Mouse (Mus musculus): ENCODE measurements around the gene Dmd. TPM values are rescaled to one million over a fixed set of nuclear protein-coding genes. Genes with fewer than 3 reads are reported as not detected.

Dmd gene
- polyA plus RNA-seq, 1 experiment from 2014 or later = 36.4 TPM

DNA sequence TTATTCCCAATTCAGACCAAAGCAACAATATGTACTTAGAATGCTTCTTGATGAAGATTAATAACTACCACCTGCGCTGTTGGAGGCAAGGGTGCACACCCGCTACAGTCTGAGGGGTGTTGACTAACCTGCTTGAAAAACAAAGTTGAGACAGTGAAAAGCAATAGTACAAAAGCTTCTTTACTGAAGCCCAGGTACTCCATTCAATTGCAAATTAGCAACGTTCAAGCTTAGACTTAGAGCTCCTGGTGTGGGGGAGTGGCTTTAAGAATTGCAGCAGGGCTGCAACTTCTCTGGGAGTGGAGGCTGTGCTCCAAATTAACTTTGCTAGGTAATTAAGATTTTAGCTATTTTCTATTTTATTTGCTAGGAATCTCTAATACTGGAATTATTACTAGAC, 1495.3 kb downstream of the Dmd start:
- H3K27me3 ChIP-seq (ENCODE audit: control insufficient read depth, insufficient read depth, low read length) = no peaks in the 10 kb centered on the region
- H3K9ac ChIP-seq (replicated peaks; ENCODE audit: low read depth, low read length) = no peak overlapping the region
- ATAC-seq (ENCODE audit: insufficient number of reproducible peaks, insufficient read depth, low FRiP score, low read depth) = no peak
- no peak overlapping the region for H3K4me3 ChIP-seq (ENCODE audit: low read depth, low read length)
- H3K4me1 ChIP-seq (ENCODE audit: control insufficient read depth, insufficient read depth, low read length) = no peaks in the 10 kb centered on the region
- no peaks in the 10 kb centered on the region for H3K9me3 ChIP-seq (ENCODE audit: control insufficient read depth, low read depth, low read length)
- no peaks in the 10 kb centered on the region for H3K36me3 ChIP-seq (ENCODE audit: control insufficient read depth, insufficient read depth, low read length)
- H3K4me2 ChIP-seq (replicated peaks; ENCODE audit: low read depth, low read length) = no peak overlapping the region
- 62% methylated on average over 3 of the region's 3 CpGs for WGBS
- no peak overlapping the region for H3K27ac ChIP-seq (ENCODE audit: low read length)

DNA sequence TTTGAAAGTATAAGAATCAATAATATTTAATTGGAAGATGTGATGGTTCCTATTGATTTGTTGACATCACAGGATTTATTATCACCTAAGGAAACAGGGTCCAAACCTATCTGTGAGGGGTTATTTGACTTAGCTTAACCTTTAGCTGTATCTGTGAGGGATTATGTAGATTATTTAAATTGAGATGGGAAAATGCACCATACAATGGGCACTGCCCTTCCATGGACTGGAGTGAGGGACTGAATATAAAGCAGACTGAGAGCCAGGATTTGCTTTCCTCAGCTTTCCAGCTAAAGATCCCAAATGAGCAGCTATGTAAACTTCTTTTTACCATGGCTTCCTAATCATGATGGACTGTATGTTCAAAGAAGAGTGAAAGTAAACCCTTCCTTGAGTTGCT, 1496.0 kb downstream of the Dmd start:
- no peak overlapping the region for H3K4me3 ChIP-seq (ENCODE audit: low read depth, low read length)
- H3K4me2 ChIP-seq (replicated peaks; ENCODE audit: low read depth, low read length) = no peak overlapping the region
- no peaks in the 10 kb centered on the region for H3K9me3 ChIP-seq (ENCODE audit: control insufficient read depth, low read depth, low read length)
- H3K27me3 ChIP-seq (ENCODE audit: control insufficient read depth, insufficient read depth, low read length) = no peaks in the 10 kb centered on the region
- no peaks in the 10 kb centered on the region for H3K36me3 ChIP-seq (ENCODE audit: control insufficient read depth, insufficient read depth, low read length)
- no peak overlapping the region for H3K27ac ChIP-seq (ENCODE audit: low read length)
- H3K9ac ChIP-seq (replicated peaks; ENCODE audit: low read depth, low read length) = no peak overlapping the region
- no peaks in the 10 kb centered on the region for H3K4me1 ChIP-seq (ENCODE audit: control insufficient read depth, insufficient read depth, low read length)
- no peak for ATAC-seq (ENCODE audit: insufficient number of reproducible peaks, insufficient read depth, low FRiP score, low read depth)

DNA sequence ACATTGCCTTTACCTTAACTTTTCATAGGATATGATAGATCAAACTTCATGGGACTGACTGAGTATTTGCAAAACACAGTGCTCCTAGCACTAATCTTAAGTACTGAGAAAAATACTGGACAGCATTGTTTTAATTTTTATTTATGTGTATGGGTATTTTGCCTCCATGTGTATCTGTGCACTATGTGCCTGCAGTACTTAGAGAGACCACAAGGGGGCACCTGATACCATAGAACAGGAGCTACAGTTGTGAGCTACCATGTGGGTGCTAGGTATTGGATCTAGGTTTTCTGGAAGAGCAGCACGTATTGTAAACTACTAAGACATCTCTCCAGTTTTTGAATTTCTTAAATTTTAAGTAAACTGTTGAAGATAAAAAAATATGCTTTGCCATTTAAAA, 1505.8 kb downstream of the Dmd start:
- no peak overlapping the region for H3K4me2 ChIP-seq (replicated peaks; ENCODE audit: low read depth, low read length)
- no peaks in the 10 kb centered on the region for H3K4me1 ChIP-seq (ENCODE audit: control insufficient read depth, insufficient read depth, low read length)
- no peak overlapping the region for H3K9ac ChIP-seq (replicated peaks; ENCODE audit: low read depth, low read length)
- no peaks in the 10 kb centered on the region for H3K27me3 ChIP-seq (ENCODE audit: control insufficient read depth, insufficient read depth, low read length)
- 97% methylated on average over 1 of the region's 1 CpGs for WGBS
- no peak overlapping the region for H3K4me3 ChIP-seq (ENCODE audit: low read depth, low read length)
- H3K9me3 ChIP-seq (ENCODE audit: control insufficient read depth, low read depth, low read length) = no peaks in the 10 kb centered on the region
- ATAC-seq (ENCODE audit: insufficient number of reproducible peaks, insufficient read depth, low FRiP score, low read depth) = no peak
- H3K27ac ChIP-seq (ENCODE audit: low read length) = no peak overlapping the region
- H3K36me3 ChIP-seq (ENCODE audit: control insufficient read depth, insufficient read depth, low read length) = no peaks in the 10 kb centered on the region

DNA sequence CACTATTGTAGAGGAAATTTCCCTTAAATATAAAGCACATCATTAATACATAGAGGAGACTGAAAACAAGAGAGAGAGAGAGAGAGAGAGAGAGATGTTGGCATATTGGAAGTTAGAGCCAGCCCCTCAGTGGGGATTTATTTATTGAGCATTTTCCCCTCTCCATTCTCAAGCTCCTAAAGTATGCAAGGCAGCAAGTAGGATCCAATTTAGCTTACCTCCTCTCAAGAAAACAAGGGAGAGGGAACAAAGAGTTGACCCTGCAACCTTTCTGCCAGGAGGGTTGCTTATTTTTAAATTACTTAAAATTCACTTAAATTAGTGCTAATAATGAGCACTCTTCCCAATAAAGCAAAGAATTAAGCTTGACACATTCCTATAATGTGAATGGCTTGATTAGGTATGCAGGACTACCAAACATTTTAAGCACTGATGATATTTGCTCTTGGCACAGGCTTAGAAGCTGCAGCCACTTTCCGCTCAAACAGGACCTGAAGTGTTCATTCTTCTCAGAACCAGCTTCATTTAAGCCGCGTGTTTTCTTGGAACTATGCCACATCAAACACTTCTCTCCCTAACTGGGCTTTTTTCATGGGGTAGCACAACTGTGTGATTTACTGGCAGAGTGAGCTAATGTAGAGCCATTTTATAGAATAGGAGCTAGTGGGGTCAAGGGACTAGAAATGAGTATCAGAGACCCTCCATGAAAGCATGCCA, 1566.1 kb downstream of the Dmd start:
- Histone ChIP-seq H3K36me3 (ENCODE audit: control insufficient read depth, insufficient read depth, low read length) (no peaks in the 10 kb centered on the region), H3K9me3 (ENCODE audit: control insufficient read depth, low read depth, low read length) (no peaks in the 10 kb centered on the region), H3K27ac (ENCODE audit: low read length) (no peak overlapping the region), H3K4me3 (ENCODE audit: low read depth, low read length) (no peak overlapping the region), H3K4me1 (ENCODE audit: control insufficient read depth, insufficient read depth, low read length) (no peaks in the 10 kb centered on the region), H3K27me3 (ENCODE audit: control insufficient read depth, insufficient read depth, low read length) (no peaks in the 10 kb centered on the region), H3K4me2 (replicated peaks; ENCODE audit: low read depth, low read length) (no peak overlapping the region), H3K9ac (replicated peaks; ENCODE audit: low read depth, low read length) (no peak overlapping the region)
- 59% methylated on average over 3 of the region's 3 CpGs for WGBS
- no peak for ATAC-seq (ENCODE audit: insufficient number of reproducible peaks, insufficient read depth, low FRiP score, low read depth)

DNA sequence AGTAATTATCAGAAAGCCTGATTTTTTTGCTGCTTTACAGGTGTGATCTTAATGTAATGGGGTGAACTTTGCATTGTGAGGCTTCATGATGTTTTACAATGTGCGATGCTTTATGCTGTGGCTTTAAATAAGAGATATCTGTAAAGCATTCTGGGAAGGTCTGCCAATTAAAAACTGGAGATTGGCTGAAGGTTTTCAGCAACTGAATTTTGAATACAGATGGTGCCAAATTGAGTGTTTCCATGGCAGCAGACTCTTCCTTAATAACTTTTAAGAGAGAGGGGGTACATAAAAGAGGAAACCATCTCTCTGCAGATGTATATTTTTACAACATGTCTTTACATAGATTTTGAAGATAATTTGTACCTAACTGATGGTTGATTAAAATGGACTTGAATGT, 1603.3 kb downstream of the Dmd start:
- Histone ChIP-seq H3K9ac (replicated peaks; ENCODE audit: low read depth, low read length) (no peak overlapping the region), H3K4me1 (ENCODE audit: control insufficient read depth, insufficient read depth, low read length) (no peaks in the 10 kb centered on the region), H3K9me3 (ENCODE audit: control insufficient read depth, low read depth, low read length) (no peaks in the 10 kb centered on the region), H3K27me3 (ENCODE audit: control insufficient read depth, insufficient read depth, low read length) (no peaks in the 10 kb centered on the region), H3K4me2 (replicated peaks; ENCODE audit: low read depth, low read length) (no peak overlapping the region), H3K36me3 (ENCODE audit: control insufficient read depth, insufficient read depth, low read length) (no peaks in the 10 kb centered on the region), H3K27ac (ENCODE audit: low read length) (no peak overlapping the region), H3K4me3 (ENCODE audit: low read depth, low read length) (no peak overlapping the region)
- WGBS = 78% methylated on average over 1 of the region's 1 CpGs
- no peak for ATAC-seq (ENCODE audit: insufficient number of reproducible peaks, insufficient read depth, low FRiP score, low read depth)

DNA sequence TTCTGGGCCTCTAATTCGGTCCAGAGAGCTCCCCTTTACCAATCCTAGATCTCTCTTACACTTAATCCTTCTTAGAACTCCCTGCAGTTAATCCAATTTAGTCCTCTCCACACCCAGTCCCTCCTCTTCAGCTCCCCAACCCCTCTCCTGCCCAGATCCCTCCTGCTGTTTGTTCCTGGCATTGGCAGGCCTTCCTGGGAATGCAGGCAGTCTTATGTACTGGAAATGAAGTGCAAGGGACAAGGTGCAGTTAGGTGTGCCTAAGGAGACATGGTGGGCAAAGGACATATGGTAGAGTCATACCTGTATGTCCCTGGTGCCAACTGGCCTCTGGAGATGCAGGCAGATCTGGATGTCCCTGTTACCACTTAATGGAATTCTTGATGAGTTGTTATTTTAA, 1604.8 kb downstream of the Dmd start:
- Histone ChIP-seq H3K9ac (replicated peaks; ENCODE audit: low read depth, low read length) (no peak overlapping the region), H3K4me1 (ENCODE audit: control insufficient read depth, insufficient read depth, low read length) (no peaks in the 10 kb centered on the region), H3K9me3 (ENCODE audit: control insufficient read depth, low read depth, low read length) (no peaks in the 10 kb centered on the region), H3K4me2 (replicated peaks; ENCODE audit: low read depth, low read length) (no peak overlapping the region), H3K27me3 (ENCODE audit: control insufficient read depth, insufficient read depth, low read length) (no peaks in the 10 kb centered on the region), H3K27ac (ENCODE audit: low read length) (no peak overlapping the region), H3K36me3 (ENCODE audit: control insufficient read depth, insufficient read depth, low read length) (no peaks in the 10 kb centered on the region), H3K4me3 (ENCODE audit: low read depth, low read length) (no peak overlapping the region)
- no peak for ATAC-seq (ENCODE audit: insufficient number of reproducible peaks, insufficient read depth, low FRiP score, low read depth)
- 24% methylated on average over 1 of the region's 1 CpGs for WGBS

DNA sequence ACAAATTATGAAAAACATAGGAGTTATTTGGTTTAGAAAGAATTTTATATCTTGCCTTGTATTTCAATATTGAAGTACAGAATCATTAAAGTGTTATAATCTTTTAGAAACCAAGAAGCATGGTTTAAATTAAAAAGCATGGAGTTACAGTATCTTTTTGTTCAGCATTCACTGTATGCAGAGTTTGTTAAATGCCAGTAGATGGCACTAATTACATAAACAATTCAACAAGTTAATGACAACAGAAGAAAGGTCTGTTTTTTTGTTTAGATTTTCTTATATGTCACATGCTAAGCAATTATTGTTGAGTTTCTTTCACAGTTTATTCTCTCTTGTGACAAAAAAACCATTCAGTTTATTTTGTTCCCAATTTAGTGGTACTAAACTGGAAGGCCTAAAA, 1649.8 kb downstream of the Dmd start:
- ATAC-seq (ENCODE audit: insufficient number of reproducible peaks, insufficient read depth, low FRiP score, low read depth) = no peak
- Histone ChIP-seq H3K9ac (replicated peaks; ENCODE audit: low read depth, low read length) (no peak overlapping the region), H3K9me3 (ENCODE audit: control insufficient read depth, low read depth, low read length) (no peaks in the 10 kb centered on the region), H3K4me2 (replicated peaks; ENCODE audit: low read depth, low read length) (no peak overlapping the region), H3K27ac (ENCODE audit: low read length) (no peak overlapping the region), H3K4me1 (ENCODE audit: control insufficient read depth, insufficient read depth, low read length) (no peaks in the 10 kb centered on the region), H3K27me3 (ENCODE audit: control insufficient read depth, insufficient read depth, low read length) (no peaks in the 10 kb centered on the region), H3K36me3 (ENCODE audit: control insufficient read depth, insufficient read depth, low read length) (no peaks in the 10 kb centered on the region), H3K4me3 (ENCODE audit: low read depth, low read length) (no peak overlapping the region)

DNA sequence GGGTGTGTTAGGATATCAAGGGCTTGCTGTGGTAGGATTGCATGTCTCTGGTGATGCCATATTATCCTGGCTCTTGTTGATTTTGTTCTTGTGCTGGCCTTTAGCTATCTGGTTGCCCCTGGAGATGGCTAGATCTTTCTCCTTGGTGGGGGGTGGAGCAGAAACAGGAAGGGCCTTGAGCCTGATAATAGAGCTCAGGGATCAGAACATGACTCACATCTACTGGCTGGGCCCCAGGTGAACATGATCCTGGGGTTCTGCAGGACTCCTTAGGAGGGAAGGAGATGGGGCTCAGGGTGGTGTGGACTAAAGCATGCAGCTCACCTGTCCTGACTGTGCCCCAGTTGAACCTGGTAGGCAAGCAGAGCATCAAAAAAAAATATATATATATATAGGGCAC, 1691.8 kb downstream of the Dmd start:
- no peaks in the 10 kb centered on the region for H3K4me1 ChIP-seq (ENCODE audit: control insufficient read depth, insufficient read depth, low read length)
- H3K36me3 ChIP-seq (ENCODE audit: control insufficient read depth, insufficient read depth, low read length) = no peaks in the 10 kb centered on the region
- H3K27ac ChIP-seq (ENCODE audit: low read length) = no peak overlapping the region
- no peak overlapping the region for H3K4me3 ChIP-seq (ENCODE audit: low read depth, low read length)
- H3K27me3 ChIP-seq (ENCODE audit: control insufficient read depth, insufficient read depth, low read length) = no peaks in the 10 kb centered on the region
- ATAC-seq (ENCODE audit: insufficient number of reproducible peaks, insufficient read depth, low FRiP score, low read depth) = no peak
- H3K9ac ChIP-seq (replicated peaks; ENCODE audit: low read depth, low read length) = no peak overlapping the region
- no peaks in the 10 kb centered on the region for H3K9me3 ChIP-seq (ENCODE audit: control insufficient read depth, low read depth, low read length)
- no peak overlapping the region for H3K4me2 ChIP-seq (replicated peaks; ENCODE audit: low read depth, low read length)

DNA sequence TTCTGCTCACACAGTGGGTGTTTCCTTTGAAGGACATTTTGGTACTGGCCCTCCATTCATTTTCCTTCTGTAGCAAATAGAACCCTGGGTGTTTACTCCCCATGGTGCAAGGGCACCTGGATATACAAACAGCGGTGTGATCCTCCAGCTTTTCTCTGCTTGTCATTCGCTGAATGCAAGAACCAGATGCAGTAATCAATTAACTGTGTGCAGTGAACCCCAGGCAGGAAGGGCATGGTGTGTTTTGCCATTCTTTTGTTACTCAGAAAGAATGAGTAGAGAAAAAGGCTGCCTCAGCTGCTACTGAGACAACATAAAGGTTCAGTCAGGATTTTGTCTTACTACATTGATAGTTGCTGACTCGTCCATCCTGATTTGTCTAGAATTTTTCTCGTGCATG, 1799.0 kb downstream of the Dmd start:
- WGBS = 48% methylated on average over 4 of the region's 4 CpGs
- Histone ChIP-seq H3K27ac (ENCODE audit: low read length) (no peak overlapping the region), H3K36me3 (ENCODE audit: control insufficient read depth, insufficient read depth, low read length) (no peaks in the 10 kb centered on the region), H3K4me1 (ENCODE audit: control insufficient read depth, insufficient read depth, low read length) (no peaks in the 10 kb centered on the region), H3K4me2 (replicated peaks; ENCODE audit: low read depth, low read length) (no peak overlapping the region), H3K27me3 (ENCODE audit: control insufficient read depth, insufficient read depth, low read length) (no peaks in the 10 kb centered on the region), H3K4me3 (ENCODE audit: low read depth, low read length) (no peak overlapping the region), H3K9me3 (ENCODE audit: control insufficient read depth, low read depth, low read length) (no peaks in the 10 kb centered on the region), H3K9ac (replicated peaks; ENCODE audit: low read depth, low read length) (no peak overlapping the region)
- ATAC-seq (ENCODE audit: insufficient number of reproducible peaks, insufficient read depth, low FRiP score, low read depth) = no peak
